Mouse (Mus musculus) heart, embryonic 13.5 days (tissue): ENCODE data around the gene Pgghg. TPM values are rescaled to one million over a fixed set of nuclear protein-coding genes. Genes with fewer than 3 reads are reported as not detected.

ENCODE experiments used
- ATAC-seq: fragments of 200-750 bp; cut with Nextera tagmentation; 2 replicates; pipeline ENCODE4 v1.8.0; 2017; ENCODE audit warnings: moderate TSS enrichment; ENCODE audit not compliant: insufficient number of reproducible peaks, low FRiP score, low TSS enrichment; ENCODE audit errors: extremely low read depth
- H3K27ac ChIP-seq: fragments of 300-500 bp; sonication (generic); replicated peaks from 2 replicates; pipeline ENCODE4 v1.5.1; 2015; ENCODE audit warnings: moderate library complexity, mild to moderate bottlenecking, inconsistent platforms
- H3K27me3 ChIP-seq: fragments of 300-500 bp; sonication (generic); replicated peaks from 2 replicates; pipeline ENCODE4 v1.6.1; 2015; ENCODE audit warnings: mild to moderate bottlenecking, inconsistent platforms
- H3K36me3 ChIP-seq: fragments of 300-500 bp; sonication (generic); 2 replicates; pipeline ENCODE4 v1.6.1; 2015; ENCODE audit warnings: mild to moderate bottlenecking, inconsistent platforms
- H3K4me1 ChIP-seq: fragments of 300-500 bp; sonication (generic); 2 replicates; pipeline ENCODE4 v1.6.1; 2015; ENCODE audit warnings: inconsistent platforms
- H3K4me2 ChIP-seq: fragments of 300-500 bp; sonication (generic); 2 replicates; pipeline ENCODE4 v1.6.1; 2015; ENCODE audit warnings: inconsistent platforms, mild to moderate bottlenecking, moderate library complexity
- H3K4me3 ChIP-seq: fragments of 300-500 bp; sonication (generic); 2 replicates; pipeline ENCODE4 v1.5.1; 2015; ENCODE audit warnings: moderate library complexity, mild to moderate bottlenecking, inconsistent platforms
- H3K9ac ChIP-seq: fragments of 300-500 bp; sonication (generic); 2 replicates; pipeline ENCODE4 v1.6.1; 2015; ENCODE audit warnings: inconsistent platforms, mild to moderate bottlenecking, moderate library complexity
- H3K9me3 ChIP-seq: fragments of 300-500 bp; sonication (generic); 2 replicates; pipeline ENCODE4 v1.6.1; 2016; ENCODE audit warnings: inconsistent platforms
- WGBS: fragments of 180-500 bp; shearing (Covaris S2); methylation state at CpG from one replicate; pipeline ENCODE4 v1.1.7; 2015; ENCODE audit warnings: mixed read lengths; 5-methylcytosine and 5-hydroxymethylcytosine counted together
- polyA plus RNA-seq: library from polyadenylated mRNA; unstranded; fragments of >200 nt; fragmentation: Nextera tagmentation; extraction: Ambion mirVana; gene quantifications from 2 replicates; pipeline ENCODE4 v1.2.1, GENCODE M21; 2015

Pgghg gene
- polyA plus RNA-seq, 1 experiment from 2014 or later = 13.8 TPM

- Histone ChIP-seq H3K9ac (no peak overlapping the region), H3K9me3 (peaks cover 6% of the 10 kb centered on the region; the same call in 1 of the 2 replicates), H3K4me3 (no peak overlapping the region), H3K4me1 (peaks cover 10% of the 10 kb centered on the region), H3K36me3 (no peaks in the 10 kb centered on the region), H3K27ac (no peak overlapping the region), H3K4me2 (no peak overlapping the region), H3K27me3 (peaks cover 43% of the 10 kb centered on the region)
- ATAC-seq = no peak
- WGBS = 70% methylated on average over 6 of the region's 6 CpGs
Observed at GRCm38 (mm10) chr7:140927181-140927580, 14.0 kb upstream of the Pgghg start.

DNA sequence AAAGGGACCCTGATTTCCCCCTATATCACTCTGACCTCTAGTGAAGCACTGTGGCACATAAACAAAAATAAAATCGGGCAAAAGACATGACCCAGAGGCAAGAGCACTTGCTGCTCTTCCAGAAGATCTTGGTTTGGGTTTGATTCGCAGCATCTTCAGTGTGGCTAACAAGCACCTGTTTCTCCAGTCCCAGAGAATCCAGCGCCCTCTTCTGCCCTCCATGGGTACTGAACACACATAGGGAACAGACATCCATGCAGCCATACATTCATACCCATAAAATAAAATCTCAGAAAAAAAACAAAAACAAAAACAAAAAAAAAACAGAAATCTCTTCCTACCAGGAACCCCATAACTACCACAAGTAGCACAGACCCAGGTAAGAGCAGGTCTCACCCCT lies 2.8 kb upstream of the Pgghg start:
- no peak overlapping the region for H3K4me2 ChIP-seq
- H3K9ac ChIP-seq = no peak overlapping the region
- no peak overlapping the region for H3K27ac ChIP-seq
- ATAC-seq = no peak
- H3K4me1 ChIP-seq = peaks cover 32% of the 10 kb centered on the region
- H3K9me3 ChIP-seq = no peaks in the 10 kb centered on the region
- H3K27me3 ChIP-seq = peaks cover 39% of the 10 kb centered on the region
- H3K36me3 ChIP-seq = no peaks in the 10 kb centered on the region
- no peak overlapping the region for H3K4me3 ChIP-seq
- WGBS = 43% methylated on average over 3 of the region's 3 CpGs

- no peaks in the 10 kb centered on the region for H3K36me3 ChIP-seq
- 25% methylated on average over 2 of the region's 2 CpGs for WGBS
Observed at GRCm38 (mm10) chr7:140938896-140939295, 2.3 kb upstream of the Pgghg start.

DNA sequence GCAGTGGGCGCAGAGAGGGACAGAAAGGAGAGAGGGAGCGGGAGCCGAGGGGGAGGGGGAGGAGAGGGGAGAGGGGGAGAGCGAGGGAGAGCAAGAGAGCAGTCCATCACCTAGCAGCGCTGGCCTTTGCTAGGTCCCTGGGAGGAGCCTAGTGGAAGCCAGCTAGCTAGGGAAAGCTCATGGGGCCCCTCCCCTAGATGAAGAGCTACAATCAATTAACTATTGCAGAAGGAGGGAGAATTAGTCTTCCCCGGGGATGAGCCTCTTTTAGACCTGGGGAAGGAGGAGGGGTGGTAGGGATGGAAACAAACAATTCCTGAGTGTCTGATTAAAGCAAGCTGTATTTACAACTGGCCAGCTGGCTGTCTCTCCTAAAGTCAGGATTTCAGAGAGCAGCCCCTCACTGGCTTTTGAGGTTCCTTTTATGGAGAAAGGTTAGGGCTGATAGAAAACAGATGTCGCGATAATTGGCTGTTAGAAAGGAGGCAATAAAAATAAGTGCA lies 1.5 kb upstream of the Pgghg start:
- ATAC-seq = no peak
- H3K4me3 ChIP-seq = no peak overlapping the region
- 10% methylated on average over 6 of the region's 8 CpGs for WGBS
- H3K27me3 ChIP-seq = peaks cover 34% of the 10 kb centered on the region
- no peak overlapping the region for H3K27ac ChIP-seq
- no peaks in the 10 kb centered on the region for H3K9me3 ChIP-seq
- peak overlapping the region; percentile 20; the same call in 1 of the 2 replicates for H3K4me2 ChIP-seq
- peak overlapping the region; percentile 66 for H3K9ac ChIP-seq
- peaks cover under 1% of the 10 kb centered on the region; the same call in 1 of the 2 replicates for H3K36me3 ChIP-seq
- peaks cover 32% of the 10 kb centered on the region for H3K4me1 ChIP-seq

More at GRCm38 (mm10) chr7:140938896-140939295, 2.3 kb upstream of the Pgghg start:
- H3K4me1 ChIP-seq = peaks cover 32% of the 10 kb centered on the region
- no peak overlapping the region for H3K4me3 ChIP-seq
- no peak for ATAC-seq
- H3K27ac ChIP-seq = no peak overlapping the region
- H3K9ac ChIP-seq = no peak overlapping the region
- no peak overlapping the region for H3K4me2 ChIP-seq
- H3K9me3 ChIP-seq = no peaks in the 10 kb centered on the region
- H3K27me3 ChIP-seq = peaks cover 38% of the 10 kb centered on the region

- Histone ChIP-seq H3K9ac (peak overlapping the region; percentile 91), H3K4me3 (peak overlapping the region; percentile 66), H3K4me1 (peaks cover 46% of the 10 kb centered on the region), H3K9me3 (no peaks in the 10 kb centered on the region), H3K4me2 (peak overlapping the region; percentile 77), H3K27me3 (0 out of 2 replicates have a peak, but pooled peaks cover 13% of the 10 kb centered on the region), H3K36me3 (peaks cover 26% of the 10 kb centered on the region), H3K27ac (peak overlapping the region; percentile 91)
- 58% methylated on average over 9 of the region's 9 CpGs for WGBS
- ATAC-seq = no peak
Observed at GRCm38 (mm10) chr7:140942341-140942740, 1.1 kb downstream of the Pgghg start.

GRCm38 (mm10) chr7:140942811-140943210 lies 1.6 kb downstream of the Pgghg start:
- Histone ChIP-seq H3K4me3 (peak overlapping the region; percentile 66; the same call in 1 of the 2 replicates), H3K4me1 (peaks cover 51% of the 10 kb centered on the region), H3K9me3 (no peaks in the 10 kb centered on the region), H3K36me3 (peaks cover 31% of the 10 kb centered on the region), H3K9ac (0 out of 2 replicates have a peak overlapping the region, but pooled peaks have one; percentile 58), H3K27me3 (0 out of 2 replicates have a peak, but pooled peaks cover 8% of the 10 kb centered on the region), H3K27ac (peak overlapping the region; percentile 91; the same call in 1 of the 2 replicates), H3K4me2 (peak overlapping the region; percentile 77; the same call in 1 of the 2 replicates)
- ATAC-seq = no peak
- 84% methylated on average over 10 of the region's 10 CpGs for WGBS

DNA sequence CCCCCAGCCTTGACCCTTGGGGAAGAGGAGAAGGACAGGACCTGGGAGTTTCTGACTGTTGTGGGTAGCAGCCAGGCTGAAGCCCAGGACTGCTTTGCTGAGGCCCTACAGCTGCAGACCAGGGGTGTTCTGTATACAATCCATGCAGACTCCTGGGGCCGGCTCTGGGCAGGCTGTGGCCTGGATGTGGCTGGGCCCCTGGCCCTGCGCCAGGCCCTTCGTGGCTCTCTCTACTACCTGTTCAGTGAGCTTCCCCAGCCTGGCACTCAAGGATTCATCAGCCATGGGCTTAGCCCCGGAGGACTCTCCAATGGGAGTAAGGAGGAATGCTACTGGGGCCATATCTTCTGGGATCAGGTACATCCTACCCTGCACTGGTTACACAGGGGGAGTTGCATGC lies 2.2 kb downstream of the Pgghg start:
- Histone ChIP-seq H3K27me3 (0 out of 2 replicates have a peak, but pooled peaks cover 6% of the 10 kb centered on the region), H3K9me3 (no peaks in the 10 kb centered on the region), H3K36me3 (peaks cover 37% of the 10 kb centered on the region), H3K4me1 (peaks cover 56% of the 10 kb centered on the region), H3K9ac (peak overlapping the region; percentile 58; the same call in 1 of the 2 replicates), H3K27ac (no peak overlapping the region), H3K4me3 (no peak overlapping the region), H3K4me2 (no peak overlapping the region)
- WGBS = 76% methylated on average over 4 of the region's 4 CpGs
- ATAC-seq = no peak

DNA sequence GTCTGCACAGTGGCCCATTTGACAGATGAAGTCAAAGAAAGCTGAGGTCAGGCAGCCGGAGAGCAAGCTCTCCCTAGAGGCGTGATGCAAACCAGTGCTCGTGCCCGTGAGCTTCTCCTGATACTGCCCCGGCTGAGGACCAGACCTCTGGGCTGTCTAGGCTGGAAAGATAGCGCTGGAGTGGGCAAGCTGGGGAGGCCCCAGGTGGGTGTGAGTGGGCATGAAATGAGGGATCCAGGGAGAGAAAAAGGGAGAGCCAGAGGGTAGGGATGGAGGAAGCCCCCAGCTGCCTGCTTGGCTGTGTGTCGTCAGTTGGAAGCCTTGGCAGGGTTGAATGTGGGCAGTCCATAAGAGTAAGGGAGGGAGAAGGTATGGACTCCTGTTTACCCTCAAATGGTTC lies 3.0 kb downstream of the Pgghg start:
- 80% methylated on average over 7 of the region's 7 CpGs for WGBS
- Histone ChIP-seq H3K4me1 (peaks cover 57% of the 10 kb centered on the region), H3K27me3 (0 out of 2 replicates have a peak, but pooled peaks cover 6% of the 10 kb centered on the region), H3K9me3 (no peaks in the 10 kb centered on the region), H3K27ac (no peak overlapping the region), H3K9ac (no peak overlapping the region), H3K4me3 (no peak overlapping the region), H3K36me3 (peaks cover 45% of the 10 kb centered on the region), H3K4me2 (no peak overlapping the region)
- no peak for ATAC-seq

DNA sequence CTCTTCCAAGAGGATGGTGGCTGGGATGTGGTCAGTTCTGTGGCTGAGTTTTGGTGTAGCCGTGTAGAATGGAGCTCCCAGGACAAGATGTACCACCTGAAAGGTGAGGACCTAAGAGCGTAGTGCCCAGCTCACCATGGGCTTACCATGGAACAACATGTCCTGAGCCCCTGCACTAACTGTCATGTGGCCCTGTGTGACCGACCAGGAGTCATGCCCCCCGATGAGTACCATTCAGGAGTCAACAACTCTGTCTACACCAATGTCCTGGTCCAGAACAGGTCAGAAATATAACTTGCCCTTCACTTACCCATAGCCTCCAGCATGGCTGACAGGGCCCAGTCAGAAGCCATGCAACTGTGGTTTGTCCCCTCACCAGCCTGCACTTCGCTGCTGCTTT lies 4.1 kb downstream of the Pgghg start:
- Histone ChIP-seq H3K36me3 (peaks cover 52% of the 10 kb centered on the region), H3K9me3 (no peaks in the 10 kb centered on the region), H3K4me2 (no peak overlapping the region), H3K27ac (no peak overlapping the region), H3K4me1 (peaks cover 51% of the 10 kb centered on the region), H3K4me3 (no peak overlapping the region), H3K27me3 (no peaks in the 10 kb centered on the region), H3K9ac (no peak overlapping the region)
- 89% methylated on average over 5 of the region's 5 CpGs for WGBS
- ATAC-seq = no peak

DNA sequence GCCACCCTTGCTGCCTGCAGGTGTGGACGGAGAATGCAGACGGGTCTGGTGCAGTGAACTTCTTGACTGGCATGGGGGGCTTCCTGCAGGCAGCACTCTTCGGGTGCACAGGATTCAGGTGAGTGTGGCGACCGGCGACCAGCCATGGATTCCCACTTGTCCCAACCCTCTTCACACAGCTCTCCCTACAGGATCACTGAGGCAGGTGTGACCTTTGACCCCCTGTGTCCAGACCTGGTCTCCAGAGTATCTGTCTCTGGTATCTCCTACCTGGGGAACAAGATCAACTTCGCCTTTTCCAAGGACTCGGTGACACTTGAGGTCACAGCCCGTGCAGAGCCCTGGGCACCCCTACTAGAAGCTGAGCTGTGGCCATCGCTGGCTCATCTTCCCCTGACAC lies 5.1 kb downstream of the Pgghg start:
- Histone ChIP-seq H3K4me2 (no peak overlapping the region), H3K4me1 (peaks cover 57% of the 10 kb centered on the region), H3K9me3 (no peaks in the 10 kb centered on the region), H3K36me3 (peaks cover 52% of the 10 kb centered on the region), H3K27ac (peak overlapping the region; percentile 71), H3K9ac (no peak overlapping the region), H3K27me3 (no peaks in the 10 kb centered on the region), H3K4me3 (no peak overlapping the region)
- ATAC-seq = no peak
- WGBS = 83% methylated on average over 10 of the region's 10 CpGs

DNA sequence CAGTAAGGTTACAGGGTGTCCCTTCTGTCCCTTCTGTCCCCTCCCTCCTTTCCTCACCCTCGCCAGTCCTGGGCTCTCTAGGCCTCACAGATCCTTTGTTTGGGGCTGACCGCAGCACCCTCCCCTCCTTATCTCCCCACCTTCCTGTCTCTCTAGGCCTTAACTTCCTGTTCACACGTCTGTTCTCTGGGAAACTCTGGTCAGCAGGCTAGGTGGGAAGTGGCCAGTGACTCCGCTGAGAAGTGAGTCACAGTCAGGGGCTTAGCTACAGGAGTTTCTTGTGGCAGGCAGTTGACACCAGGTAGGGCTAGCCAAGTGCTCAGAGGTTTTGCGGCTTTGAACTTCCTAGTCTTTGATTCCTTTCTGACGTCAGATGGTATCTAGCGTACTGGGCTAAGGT lies 5.8 kb downstream of the Pgghg start:
- H3K9ac ChIP-seq = peak overlapping the region; percentile 2; the same call in 1 of the 2 replicates
- H3K27ac ChIP-seq = peak overlapping the region; percentile 71
- peaks cover 52% of the 10 kb centered on the region for H3K36me3 ChIP-seq
- H3K9me3 ChIP-seq = no peaks in the 10 kb centered on the region
- H3K4me3 ChIP-seq = no peak overlapping the region
- H3K4me1 ChIP-seq = peaks cover 62% of the 10 kb centered on the region
- ATAC-seq = no peak
- no peaks in the 10 kb centered on the region for H3K27me3 ChIP-seq
- 34% methylated on average over 7 of the region's 7 CpGs for WGBS
- H3K4me2 ChIP-seq = no peak overlapping the region

DNA sequence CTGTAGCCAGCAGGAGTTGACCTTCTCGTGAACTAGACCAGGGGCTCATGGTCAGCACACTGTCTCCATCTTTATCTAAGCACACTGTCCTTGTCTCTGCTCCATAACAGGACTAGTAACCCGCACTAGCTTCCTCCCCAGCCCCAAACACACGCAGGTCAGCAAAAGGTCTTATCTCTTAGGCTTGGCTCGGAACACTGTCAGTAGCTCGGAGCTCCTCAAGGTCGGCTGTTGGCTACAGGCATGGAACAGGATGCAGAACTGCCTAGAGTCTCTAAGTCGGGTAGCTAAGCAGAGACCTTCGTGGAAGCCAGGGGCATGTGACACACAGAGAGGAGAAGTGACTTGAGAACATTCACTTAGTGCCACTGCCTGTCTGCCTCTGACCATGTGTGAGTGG lies 7.0 kb downstream of the Pgghg start:
- 41% methylated on average over 8 of the region's 8 CpGs for WGBS
- Histone ChIP-seq H3K9me3 (no peaks in the 10 kb centered on the region), H3K4me1 (peaks cover 59% of the 10 kb centered on the region), H3K36me3 (peaks cover 58% of the 10 kb centered on the region), H3K27ac (peak overlapping the region; percentile 71), H3K4me3 (no peak overlapping the region), H3K27me3 (no peaks in the 10 kb centered on the region), H3K9ac (0 out of 2 replicates have a peak overlapping the region, but pooled peaks have one; percentile 19), H3K4me2 (no peak overlapping the region)
- ATAC-seq = no peak
